Mouse (Mus musculus): ENCODE results near the gene Cyp4a32.
A peak's percentile ranks its signal among the peaks of the same experiment; 100 is the strongest.
"Not testable (repeated sequence)": the region's sequence is repeated elsewhere in the genome, so short reads cannot be mapped to it uniquely, and the experiment has no call there.

Gene Cyp4a32

DNA sequence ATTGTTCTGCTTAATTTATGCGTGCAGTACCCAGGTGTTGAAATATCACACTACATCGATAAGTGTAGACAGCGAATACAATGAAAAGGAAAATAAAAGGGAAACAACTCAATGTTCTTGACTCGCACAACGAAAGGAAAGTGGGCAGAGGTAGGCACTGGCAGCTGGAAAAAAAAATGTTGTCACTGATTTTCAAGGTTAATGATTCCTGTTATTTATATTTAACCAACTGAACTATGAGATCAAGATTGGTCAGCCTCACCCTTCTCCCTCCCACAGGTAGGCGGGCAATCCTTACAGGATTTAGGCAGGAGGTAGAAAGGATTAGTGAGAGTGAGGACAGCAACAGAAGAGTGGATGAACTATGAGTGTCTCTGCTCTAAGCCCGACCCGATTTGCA is at the start of gene Cyp4a32:
TSS of gene Cyp4a32 (plus strand) at position 359 of the 400 bp plus-strand sequence.
- not testable (repeated sequence) for DNase-seq (ENCODE audit: extremely low read depth, low read depth)

DNA sequence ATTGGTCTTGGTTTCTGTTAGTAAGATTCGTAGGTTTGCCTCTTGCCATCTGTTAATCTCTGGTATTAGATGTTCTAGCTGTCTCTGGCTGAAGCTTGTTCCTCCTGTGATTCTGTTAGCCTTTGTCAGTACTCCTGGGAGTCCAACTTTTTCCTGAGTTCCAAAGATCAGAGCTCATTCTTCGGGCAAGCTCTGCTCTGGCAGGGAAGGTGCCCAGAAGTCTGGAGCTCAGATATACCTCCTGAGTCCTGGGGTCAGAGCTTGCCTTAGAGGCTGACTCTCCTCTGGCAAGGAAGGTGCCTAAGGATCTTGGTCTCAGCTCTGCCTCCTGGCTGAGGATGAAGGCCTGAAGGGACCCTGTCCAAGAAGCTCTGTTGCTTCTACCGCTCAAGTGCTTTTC is 48.0 kb upstream of the Cyp4a32 start:
- DNase-seq (ENCODE audit: extremely low read depth, low read depth), result no peak

DNA sequence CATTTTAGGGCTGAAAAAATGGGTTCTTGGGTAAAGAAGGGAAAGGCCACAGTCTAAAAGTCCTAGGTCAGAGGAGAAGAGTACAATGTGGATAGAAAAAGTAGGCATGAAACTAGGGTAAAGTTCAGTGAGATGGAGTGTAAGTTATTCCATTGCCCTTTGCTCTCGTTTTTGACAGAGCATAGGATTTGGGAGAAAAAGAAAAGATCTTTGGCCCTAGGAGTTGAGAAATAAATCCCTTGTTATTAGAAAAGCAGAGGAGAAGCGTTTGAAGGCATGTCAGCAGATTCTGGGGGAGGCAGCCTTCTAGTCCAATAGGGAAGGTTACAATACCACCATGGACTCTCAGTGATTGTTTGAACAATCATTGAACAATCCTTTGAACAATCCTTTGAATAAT is 45.3 kb upstream of the Cyp4a32 start:
- no peak for DNase-seq (ENCODE audit: extremely low read depth, low read depth)

DNA sequence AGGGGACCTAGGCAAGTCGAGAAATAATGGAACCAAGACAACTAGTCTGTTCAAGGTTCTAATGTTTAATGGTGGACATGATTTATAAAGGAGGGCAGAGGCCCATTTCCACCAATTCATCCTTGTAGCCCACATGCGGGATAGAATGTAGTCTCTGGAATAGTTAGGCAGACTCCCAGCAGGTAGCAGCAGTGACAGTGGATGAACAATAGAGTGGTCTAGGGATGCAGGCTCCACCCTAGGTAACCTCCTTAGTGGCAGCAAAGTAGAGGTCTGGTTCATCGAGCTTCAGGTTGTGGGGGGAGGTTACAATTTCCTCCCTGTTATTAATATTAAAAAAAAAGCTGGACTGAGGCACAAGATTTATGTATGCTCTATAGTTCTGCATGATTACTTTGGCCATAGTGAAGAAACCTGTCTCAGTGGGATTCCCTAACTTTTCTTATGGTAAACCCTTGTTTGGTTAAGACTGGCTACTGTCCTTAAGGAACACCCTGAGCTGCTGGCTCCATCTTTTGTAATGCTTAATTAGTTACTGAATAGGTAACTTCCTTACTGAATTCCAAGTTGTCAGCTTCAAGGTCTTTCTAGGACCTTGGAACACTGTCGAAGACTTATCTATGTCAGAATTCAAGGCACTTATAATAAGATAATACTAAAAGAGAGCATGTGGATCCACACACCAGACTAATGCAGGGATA is 42.8 kb upstream of the Cyp4a32 start:
- no peak for DNase-seq (ENCODE audit: extremely low read depth, low read depth)

DNA sequence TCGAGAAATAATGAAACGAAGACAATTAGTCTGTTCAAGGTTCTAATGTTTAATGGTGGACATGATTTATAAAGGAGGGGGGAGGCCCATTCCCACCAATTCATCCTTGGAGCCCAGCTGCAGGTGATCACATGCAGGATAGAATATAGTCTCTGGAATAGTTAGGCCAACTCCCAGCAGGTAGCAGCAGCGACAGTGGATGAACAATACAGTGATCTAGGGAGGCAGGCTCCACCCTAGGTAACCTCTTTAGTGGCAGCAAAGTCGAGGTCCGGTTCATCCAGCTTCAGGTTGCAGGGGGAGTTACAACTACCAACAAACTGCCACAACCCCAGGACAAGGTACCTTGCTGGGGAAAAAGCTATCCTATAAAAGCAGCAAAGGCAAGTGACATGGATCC is 39.5 kb upstream of the Cyp4a32 start:
- DNase-seq (ENCODE audit: extremely low read depth, low read depth), result not testable (repeated sequence)

DNA sequence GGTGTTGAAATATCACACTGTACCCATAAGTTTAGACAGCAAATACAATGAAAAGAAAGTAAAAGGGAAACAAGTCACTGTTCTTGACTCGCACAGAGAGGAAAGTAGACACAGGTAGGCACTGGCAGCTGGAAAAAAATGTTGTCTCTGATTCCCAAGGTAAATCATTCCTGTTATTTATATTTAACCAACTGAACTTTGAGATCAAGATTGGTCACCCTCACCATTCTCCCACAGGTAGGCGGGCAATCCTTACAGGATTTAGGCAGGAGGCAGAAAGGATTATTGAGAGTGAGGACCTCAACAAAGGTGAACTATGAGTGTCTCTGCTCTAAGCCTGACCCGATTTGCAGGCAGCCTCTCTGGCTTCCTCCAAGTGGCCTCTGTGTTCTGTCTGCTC is 37.4 kb upstream of the Cyp4a32 start, which contains the start of gene Cyp4a31:
TSS of gene Cyp4a31 (plus strand) at position 249 of the 400 bp plus-strand sequence.
- DNase-seq (ENCODE audit: extremely low read depth, low read depth), result no peak

DNA sequence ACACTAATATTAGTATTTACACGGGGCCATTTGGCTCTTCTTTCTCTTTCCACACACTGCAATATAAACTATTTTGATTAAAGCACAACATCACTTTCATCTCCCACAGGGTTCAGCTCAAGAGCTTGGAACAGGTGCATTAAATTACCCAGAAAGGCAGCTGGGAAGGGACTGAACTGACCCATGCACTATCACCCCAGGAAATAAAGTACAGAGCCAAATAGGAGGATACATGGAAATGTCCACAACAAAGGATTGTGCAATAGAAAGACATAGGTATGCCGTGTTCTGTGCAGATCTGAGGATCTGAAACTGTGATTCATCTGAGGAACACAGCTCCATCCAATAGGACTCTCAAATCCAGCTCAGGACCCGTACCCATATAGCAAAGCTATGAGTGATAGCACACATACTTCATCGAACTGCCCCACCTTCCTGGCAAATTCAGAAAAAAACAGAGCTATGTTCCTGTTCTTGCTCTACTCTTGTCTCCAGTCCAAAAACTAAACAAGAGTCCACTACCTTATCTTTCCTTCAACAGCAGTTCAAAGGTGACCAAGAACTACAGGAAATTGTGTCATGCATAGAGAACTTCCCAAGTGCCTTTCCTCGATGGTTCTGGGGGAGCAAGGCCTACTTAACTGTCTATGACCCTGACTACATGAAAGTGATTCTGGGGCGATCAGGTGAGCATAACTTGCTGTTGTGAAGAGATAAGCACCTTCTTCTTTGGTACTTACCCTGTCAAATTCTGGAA is 36.1 kb upstream of the Cyp4a32 start:
- DNase-seq (ENCODE audit: extremely low read depth, low read depth), result not testable (repeated sequence)

DNA sequence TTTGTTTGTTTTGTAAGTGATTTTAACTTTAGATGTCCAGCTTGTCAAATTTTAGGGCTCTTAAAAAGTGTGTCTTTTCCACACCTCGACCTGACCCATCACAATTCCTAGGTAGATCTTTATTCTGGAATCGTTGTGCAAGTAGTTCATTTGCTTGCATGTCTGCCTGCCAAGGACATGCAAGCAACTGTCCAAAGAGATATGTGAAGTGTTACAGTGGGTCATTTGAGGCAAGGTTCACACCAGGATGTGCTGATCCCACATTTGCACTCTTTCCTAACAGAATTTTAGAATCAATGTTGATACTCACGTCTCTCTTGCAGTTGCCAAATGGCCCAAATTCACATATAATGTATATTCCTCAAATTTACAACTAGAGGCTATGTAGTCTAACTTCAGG is 25.5 kb upstream of the Cyp4a32 start:
- no peak for DNase-seq (ENCODE audit: extremely low read depth, low read depth)

DNA sequence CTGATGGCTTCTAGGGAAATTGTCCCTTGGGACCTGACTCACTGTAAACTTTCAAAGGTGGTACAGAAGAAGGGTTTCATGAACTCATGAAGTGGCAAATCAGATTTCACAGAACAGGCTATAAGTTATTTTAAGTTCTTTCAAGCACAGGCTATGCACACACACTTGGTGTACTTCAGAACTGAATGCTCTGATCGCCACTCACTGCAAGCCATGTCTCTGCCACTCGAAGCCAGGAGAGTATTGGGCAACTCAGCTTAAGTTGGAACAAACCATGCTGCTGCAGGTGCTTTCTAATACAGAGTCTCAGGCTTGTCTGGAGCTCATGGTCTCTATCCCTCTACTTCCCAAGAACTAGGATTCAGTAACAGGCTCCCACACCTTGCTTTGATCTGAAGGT is 25.0 kb upstream of the Cyp4a32 start:
- DNase-seq (ENCODE audit: extremely low read depth, low read depth), result no peak

DNA sequence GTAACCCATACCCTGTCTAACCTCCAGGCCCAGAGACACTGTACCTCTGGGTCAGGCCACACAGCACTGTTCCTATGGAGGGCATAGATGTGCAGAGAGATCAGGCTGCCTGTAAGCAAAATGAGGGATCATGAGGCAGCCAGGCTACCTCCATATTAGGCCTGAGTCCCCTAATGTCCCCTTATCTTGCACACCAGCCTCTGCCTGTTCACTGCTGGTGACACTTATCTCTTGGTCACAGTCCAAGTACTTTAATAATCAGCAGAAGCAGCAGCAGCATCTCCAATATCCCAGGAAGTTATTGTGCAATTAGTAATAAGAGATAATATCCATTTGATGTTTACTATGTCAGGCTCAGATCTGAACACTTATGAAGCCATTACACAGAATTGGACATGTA is 17.7 kb upstream of the Cyp4a32 start:
- peak; percentile 87 for DNase-seq (ENCODE audit: extremely low read depth, low read depth)

DNA sequence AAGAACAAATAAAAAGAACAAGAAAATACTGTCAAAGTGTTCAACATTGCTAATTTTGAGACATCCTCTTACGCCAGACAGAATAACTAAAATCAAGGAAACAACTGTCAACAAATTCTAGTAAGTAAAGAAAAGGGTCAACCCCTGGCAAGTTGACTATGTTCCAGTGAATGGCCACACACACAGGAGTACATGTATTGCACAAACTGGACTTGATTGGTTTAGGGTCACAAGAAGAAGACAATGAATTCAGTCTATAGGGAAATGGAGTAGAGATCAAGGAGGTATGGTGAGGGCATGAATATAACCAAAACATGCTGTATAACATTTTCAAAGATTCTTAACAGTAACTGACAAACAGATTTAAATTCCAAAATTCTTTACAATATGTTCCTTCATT is 4.4 kb upstream of the Cyp4a32 start:
- DNase-seq (ENCODE audit: extremely low read depth, low read depth), result no peak

DNA sequence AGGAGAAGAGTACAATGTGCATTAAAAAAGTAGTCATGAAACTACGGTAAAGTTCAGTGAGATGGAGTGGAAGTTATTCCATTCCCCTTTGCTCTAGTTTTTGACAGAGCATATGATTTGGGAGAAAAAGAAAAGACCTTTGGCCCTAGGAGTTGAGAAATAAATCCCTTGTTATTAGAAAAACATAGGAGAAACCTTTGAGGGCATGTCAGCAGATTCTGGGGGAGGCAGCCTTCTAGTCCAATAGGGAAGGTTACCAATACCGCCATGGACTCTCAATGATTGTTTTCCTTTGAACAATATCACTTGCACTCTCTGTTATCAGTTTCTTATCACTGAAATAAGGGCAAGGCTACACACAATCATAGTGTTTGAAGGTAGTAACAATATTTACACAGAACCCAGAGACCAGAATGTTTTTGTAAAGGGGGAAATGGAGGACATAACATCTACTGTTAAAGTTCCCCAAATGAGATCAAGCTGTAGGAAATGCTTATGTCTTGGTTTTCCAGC is 3.9 kb upstream of the Cyp4a32 start:
- no peak for DNase-seq (ENCODE audit: extremely low read depth, low read depth)

DNA sequence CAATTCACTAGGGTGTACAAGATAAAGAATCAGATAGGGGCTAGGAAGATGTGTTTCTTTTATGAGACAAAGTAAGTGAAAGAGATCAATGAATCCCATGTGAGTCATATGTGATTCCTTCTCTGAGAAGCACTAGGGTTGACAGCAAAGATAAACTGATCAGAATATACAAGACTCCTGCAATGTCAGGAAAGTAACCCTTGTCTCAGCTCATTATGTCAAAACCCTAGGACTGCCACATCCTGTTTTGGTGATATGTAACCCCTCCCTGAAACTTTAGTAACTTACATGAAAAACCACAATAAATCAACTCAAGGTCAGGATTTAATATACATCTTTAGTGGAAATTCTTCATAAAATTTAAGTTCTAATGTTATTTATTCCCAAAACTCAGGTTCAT is 13.2 kb downstream of the Cyp4a32 start:
- no peak for DNase-seq (ENCODE audit: extremely low read depth, low read depth)

DNA sequence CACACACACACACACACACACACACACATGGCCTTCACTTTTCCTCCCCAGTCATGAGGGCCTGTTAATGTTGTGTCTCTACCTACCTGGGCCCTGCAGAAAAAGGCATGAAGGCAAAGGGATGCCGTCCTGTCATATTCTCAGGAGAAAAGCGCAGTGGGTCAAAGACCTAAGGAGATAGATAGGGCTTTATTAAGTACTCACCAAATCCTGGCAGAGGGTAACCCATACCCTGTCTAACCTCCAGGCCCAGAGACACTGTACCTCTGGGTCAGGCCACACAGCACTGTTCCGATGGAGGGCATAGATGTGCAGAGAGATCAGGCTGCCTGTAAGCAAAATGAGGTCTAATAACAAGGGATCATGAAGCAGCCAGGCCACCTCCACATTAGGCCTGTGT is 24.8 kb downstream of the Cyp4a32 start:
- DNase-seq (ENCODE audit: extremely low read depth, low read depth), result not testable (repeated sequence)

DNA sequence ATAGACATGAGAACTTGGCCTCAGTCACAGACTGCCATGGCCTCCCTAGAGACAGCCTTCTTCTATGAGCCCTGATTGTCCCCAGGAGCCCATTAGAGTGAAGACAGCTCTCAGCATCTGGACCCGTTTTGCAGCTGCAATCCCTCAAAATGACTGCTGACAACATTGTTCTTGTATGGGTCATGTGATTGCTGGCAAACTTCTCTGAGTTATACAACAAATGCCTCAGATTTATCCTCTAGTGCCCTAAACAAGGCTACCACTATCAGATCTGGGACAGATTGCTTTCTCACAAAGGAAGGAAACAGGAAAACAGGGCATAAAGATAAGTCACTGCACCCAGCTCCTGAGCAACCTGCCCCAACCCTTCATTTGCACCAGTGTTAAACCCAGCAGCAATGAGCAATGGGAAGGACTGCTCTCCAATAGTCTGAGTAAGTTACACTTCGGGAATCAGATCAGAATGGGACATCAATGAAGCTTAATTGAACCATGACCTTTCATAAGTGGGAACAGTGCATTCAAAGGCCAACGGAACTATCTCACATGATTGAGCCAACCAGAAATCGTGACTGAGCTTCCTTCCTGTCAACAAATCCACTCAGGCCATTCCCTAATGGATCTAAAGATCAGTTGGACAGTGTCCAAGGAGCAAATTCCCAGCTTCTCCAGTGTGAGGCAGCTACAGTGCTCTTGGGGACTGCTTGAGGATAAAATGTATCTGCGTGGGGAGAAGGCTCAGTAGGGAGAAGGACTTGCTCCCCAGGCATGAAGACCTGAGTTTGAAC is 42.4 kb downstream of the Cyp4a32 start:
- no peak for DNase-seq (ENCODE audit: extremely low read depth, low read depth)

DNA sequence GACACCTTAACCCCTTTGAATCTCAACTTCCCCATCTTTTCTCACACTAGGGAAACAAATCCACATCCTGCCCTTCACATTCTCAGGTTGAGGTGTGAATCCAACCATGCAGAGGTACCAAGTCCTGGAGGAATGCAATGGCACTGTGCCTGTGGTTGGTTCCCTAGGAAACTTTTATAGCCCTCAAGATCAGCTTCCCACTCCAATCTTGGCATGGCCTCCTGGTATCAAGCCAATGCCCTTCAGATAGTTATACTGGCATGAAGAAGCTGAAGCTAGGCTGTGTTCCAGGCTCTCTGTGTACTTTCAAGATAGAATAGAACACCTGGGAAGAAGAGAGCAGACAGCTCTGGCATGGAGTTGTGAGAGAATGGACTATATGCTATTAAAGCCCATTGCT is 44.6 kb downstream of the Cyp4a32 start:
- DNase-seq (ENCODE audit: extremely low read depth, low read depth), result no peak

DNA sequence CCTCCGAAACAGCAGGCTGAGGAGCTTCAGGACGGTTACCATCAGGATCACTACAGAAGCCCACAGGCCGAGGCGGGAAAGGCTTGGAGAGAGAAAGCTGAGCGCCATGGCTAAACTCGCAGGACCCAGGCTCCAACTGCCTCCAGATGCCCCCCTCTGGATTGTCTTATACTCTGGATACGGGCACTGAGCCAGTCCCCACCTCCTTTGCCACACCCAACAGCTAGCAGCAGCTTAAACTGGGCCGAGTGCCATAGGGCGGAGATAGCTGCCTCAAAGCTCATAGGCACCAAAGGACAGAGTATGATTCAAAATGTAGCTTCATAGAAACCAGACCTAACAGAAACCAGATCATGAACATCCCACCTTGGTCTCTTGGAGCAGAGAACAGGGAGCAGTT is 46.8 kb downstream of the Cyp4a32 start, which contains the start of gene Cyp4b1:
TSS of gene Cyp4b1 (minus strand) at position 144 of the 400 bp plus-strand sequence.
- peak; percentile 79 for DNase-seq (ENCODE audit: extremely low read depth, low read depth)

DNA sequence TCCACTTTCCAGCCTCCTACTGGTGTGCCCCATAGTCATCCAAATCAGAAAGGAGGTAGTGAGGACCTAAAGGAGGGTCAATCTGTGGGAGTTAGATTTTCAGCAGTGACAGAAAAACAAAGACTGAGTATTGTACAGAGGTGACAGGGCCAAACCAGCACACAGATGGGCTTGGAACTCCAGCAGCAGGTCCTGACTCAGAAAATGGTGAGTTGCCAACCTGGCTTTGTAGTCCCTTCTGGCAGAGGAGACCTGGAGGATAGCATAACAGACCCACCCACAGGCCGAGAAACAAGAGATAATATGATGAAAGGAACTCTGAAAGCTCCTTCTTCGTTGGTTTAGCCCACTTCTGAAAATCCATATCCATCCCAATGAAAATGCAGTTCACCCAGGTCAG is 48.0 kb downstream of the Cyp4a32 start:
- DNase-seq (ENCODE audit: extremely low read depth, low read depth), result no peak

DNA sequence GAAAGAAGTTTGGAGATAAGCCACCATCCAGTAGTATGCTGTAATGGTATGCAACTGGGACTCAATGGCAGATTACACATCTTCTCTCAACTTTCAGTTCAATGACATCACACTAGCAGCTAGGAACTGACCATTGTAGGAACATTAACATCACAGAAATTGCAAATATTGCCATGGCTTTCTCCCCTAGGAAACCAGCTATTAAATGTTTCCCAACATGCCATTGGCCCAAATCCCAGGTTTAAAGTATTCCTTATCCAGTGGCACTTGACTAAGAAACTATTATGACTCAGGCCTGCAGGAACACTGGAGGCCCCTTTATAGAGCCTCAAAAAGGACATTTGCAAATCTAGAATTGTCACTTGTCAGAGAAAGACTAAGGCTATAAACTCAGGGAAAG is 48.6 kb downstream of the Cyp4a32 start:
- DNase-seq (ENCODE audit: extremely low read depth, low read depth), result no peak

DNA sequence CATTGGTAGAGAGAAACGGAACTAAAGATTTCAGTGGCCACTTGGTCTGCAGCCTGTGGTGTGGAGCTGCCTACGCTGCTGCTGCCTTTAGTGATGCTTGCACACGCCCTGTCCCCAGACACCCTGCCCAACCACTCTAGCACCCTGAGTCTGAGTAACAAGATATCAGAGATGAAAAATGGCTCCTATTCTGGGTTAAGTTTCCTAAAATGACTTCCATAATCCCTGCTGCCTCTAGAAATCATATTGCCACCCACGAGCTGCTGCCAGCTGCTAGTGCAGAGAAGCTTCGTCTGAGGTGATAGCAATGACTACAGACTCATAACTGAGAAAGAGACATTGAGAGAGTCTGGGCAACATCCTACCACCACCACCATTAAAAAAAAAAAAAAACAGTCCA is 50.1 kb downstream of the Cyp4a32 start:
- DNase-seq (ENCODE audit: extremely low read depth, low read depth), result no peak

DNA sequence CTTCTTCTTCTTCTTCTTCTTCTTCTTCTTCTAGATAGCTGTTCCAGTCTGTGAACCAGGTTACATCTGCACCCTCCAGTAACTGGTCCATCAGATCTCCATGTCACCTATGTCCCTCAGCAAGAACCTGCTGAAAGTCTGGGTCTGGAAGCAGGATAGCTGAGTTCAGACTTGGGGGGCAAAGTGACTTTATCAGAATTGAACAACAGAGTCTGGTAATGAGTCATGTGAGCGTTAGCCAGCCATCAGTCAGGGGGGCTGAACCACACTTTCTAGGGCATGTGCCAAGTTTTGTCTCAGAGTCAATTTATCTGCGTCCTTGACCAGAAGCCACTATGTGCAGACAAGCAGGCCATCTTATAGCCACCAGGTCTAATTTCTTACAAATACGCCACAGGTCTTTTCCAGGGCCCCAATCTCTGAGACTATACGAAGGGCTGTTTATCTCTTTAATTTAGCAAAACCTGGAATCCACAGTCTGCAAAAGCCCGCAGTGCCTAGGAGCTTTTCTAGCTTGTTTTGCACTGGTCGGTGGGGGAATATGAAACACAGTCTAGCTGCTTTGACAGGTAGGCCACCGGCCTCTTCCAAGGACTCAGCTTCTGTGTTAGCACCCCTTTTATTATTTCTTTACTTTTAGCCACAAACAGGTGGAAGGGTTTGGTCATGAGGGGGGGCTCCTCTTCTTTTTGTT is 55.2 kb downstream of the Cyp4a32 start:
- DNase-seq (ENCODE audit: extremely low read depth, low read depth), result not testable (repeated sequence)
